Mouse (Mus musculus) cerebellum, postnatal 14 days (tissue): ENCODE data around the gene Hspa1b.

Experiments used
- DNase-seq, 2 experiments: peaks; one replicate each; pipeline ENCODE4 v3.0.0; 2021; ENCODE audit warnings: mixed read lengths in 2 of 2

The Hspa1b gene

DNA sequence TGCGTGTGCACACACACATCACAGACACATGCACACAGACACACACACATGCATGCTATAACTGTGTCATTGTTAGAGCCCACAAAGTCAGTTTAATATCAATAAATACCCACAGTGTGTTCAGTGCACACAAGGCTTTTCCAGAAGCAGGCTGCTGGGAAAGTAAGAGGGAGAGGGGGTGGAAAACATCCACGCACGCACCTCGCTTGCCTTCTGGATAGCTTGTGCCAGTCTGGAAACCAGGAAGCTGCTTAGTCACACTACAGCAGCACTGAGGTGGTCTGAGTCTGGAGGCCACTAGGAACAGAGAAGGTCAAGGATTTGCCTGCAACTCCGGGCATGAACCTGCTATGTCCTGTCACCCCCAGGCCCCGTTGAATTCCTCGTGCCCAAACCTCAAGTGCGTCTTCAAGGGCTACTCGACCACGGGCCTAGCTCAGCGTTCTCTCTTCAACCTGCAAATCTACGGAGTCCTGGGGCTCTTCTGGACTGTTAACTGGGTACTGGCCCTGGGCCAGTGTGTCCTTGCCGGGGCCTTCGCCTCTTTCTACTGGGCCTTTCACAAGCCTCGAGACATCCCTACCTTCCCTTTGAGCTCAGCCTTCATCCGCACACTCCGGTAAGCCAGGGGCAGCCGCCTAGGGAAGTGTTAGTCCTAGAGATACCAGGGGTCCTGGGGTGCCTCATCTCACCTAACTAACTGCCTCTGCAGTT, 31.6 kb downstream of the Hspa1b start:
- DNase-seq, result no peak

DNA sequence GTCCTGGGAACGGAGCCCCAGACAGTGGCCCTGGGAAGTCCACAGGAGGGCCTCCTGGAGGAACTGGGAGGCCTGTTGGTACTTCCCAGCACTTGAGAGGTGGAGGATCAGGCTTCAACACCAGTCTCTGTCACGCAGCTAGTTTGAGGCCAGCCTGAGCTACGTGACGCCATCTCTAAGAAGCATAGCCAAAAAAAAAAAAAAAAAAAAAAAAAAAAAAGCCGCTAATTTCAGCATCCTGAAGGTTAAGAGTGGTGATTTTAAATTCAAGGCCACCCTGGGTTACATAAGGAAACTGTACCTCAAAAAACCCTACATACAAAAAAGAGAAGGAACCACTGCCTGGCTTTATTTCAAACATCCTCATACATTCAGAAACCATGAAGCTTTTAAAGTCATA, 34.8 kb downstream of the Hspa1b start:
- DNase-seq, result no peak

DNA sequence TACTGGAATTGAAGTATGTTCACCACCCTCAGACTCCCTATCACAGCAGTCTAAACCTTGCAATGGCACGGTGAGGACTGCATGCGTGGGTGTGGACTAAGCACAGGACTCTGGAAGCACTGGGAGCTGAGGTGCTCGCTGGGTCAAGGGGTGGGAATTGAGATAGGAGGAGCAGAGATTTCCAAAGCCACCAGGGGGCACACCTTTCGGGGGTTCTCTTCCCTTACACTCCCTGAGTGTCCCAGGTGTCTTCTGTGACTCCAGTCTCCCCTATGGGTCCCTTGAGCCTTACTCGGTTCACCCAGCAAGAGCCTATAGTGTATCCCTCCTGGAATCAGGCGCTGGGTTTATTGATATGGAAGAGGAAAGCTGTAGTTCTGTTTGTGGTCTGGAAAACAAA, 36.1 kb downstream of the Hspa1b start:
- no peak for DNase-seq

DNA sequence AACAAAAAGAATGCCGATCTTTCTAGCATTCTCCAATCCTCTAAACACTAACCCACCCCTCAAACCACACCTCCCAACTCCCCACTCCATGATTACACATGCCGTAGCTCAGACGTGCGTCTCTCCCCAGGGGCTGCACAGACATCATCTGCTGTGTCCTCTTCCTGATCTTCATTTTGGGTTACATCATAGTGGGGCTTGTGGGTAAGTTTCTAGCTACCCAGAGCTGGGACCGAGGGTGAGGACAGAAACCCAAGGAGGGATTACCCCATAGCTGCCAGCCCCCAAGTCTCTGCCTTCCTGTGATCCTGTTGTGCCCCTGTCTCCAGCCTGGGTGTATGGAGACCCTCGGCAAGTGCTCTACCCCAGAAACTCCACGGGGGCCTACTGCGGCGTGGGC, 41.9 kb downstream of the Hspa1b start:
- DNase-seq, result no peak

DNA sequence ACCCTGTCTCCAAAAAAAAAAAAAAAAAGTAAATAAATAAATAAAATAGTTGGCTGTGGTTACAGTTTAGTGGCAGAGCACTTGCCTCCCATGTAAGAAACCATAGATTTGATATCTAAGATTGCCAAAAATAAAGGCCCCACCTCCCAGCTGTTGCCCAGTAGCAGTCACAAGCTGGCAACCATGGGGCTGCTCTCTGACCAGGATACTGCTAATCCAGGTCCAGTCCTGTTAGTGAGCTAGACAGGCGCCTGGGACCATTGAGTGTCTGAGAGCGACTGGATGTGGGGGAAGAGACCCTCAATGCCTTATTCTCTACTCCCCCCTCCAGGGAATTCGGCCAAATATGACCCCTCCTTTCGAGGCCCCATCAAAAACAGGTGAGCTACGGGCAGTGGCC, 42.7 kb downstream of the Hspa1b start:
- DNase-seq, result no peak

DNA sequence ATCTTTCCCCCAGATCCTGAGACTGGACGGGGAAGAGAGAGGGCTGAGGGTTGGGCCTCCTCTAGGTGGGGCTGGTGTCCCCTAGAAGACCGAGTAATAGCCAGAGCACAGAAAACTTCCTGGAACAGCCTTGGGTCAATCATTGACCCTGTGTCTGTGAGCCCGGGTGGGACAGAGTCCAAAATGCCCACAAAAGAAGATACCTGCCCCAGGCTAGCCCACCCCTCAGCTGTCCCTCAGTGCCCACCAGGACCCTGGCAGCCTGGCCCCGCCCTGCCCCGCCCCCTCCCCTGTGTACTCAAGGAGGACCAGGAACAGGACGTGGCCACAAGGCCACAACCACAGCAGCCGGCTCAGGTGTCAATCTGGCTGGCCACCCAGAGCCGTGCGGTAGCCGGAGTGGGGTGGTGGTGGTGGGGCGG, 43.6 kb downstream of the Hspa1b start:
- no peak for DNase-seq

DNA sequence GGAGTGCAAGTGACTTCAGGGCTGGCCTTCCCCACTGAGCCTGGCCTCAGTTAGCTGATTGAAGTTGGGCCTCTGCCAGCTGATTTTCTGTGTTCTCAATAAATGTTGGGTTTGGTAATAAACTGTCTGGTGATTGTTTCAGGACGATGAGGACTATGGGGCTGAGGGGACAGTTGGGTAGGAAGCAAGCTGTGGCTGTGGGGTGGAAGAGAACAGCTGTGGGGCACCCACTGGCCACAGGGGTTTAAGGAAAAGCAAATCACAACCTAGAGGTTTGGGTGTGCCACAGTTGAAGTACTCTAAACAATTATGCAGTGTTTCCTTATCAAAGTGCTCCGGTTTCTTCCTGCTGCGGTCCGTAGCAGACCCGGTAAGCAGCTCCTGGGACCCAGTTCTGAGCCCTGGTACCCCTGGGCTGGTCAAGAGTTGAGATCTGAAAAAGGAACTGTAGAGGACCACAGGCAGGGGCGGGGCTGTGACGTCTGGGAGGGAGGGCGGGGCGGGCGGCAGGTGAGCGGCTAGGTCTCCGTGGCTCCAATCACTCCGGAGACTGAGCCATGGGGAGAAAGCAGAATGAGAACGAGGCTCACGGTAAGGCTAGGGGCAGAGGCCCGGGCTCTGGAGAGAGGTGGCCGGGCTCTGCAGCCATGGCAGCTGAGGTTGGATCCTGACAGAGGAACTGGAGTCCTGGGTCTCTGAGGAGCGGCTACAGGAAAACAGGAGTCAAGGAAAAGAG, 44.9 kb downstream of the Hspa1b start, which contains the start of gene Slc44a4:
Gene Slc44a4, plus strand, starts transcription at position 537 of the 736 bp plus-strand sequence.
- no peak for DNase-seq

DNA sequence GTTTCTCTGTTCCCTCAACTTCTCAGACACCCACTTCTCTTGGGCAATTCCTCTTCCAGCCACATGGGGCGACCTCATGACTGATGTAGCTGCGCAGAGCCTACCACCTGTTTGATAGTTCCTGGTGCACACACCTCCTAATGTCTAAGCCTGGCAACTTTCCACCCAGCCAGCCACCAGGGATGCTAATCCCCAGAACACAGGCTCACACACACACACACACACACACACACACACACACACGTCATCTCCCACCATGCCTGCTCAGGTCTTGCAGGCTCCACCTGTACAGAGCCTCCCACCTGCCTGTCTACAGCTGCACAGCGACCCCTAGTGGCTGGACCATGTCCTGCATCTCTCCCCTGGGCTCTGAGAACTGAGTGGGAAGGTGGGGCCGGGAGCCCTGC, 47.1 kb downstream of the Hspa1b start:
- DNase-seq, result peak; percentile 75 to 91

DNA sequence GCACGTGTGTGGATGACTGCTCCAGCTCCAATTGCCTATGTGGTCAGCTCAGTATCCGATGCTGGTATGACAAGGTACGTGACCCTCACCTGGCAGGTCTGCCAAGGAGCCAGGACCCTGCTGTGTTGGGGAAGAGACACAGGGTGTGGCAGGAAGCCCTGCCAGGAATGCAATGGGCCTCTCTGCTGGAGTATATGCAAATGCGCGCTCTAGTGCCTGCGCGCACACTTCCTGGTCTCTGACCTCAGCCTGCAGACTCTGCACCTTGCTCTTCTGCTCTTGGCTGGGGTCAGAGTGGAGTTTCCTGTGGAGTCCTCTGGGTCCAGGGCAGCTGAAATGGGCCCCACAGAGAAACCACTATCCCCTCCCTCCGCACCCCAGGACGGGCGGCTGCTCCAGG, 48.1 kb downstream of the Hspa1b start:
- no peak for DNase-seq
